Mouse (Mus musculus): Measurements from ENCODE around the gene Frmd7. TPM values are rescaled to one million over a fixed set of nuclear protein-coding genes. Genes with fewer than 3 reads are reported as not detected.

Frmd7 gene
- total and polyA plus RNA-seq, 3 experiments: not detected

- Histone ChIP-seq H3K79me2 (replicated peaks; ENCODE audit: control insufficient read depth, extremely low read depth, insufficient read depth, poor library complexity, severe bottlenecking) (no peaks in the 10 kb centered on the region), H3K36me3 (replicated peaks in 1 of 2; ENCODE audit: control insufficient read depth in 1 of 2, insufficient read depth in 1 of 2, low read length in 1 of 2) (no peaks in the 10 kb centered on the region), H3K27me3 (replicated peaks) (no peaks in the 10 kb centered on the region), H3K9me3 (replicated peaks; ENCODE audit: low read length) (no peaks in the 10 kb centered on the region), H3K9ac (ENCODE audit: insufficient read depth, low read depth) (no peak overlapping the region), H3K4me3 (replicated peaks in 1 of 3; ENCODE audit: low read depth in 2 of 3, low read length in 2 of 3, poor library complexity in 1 of 3) (no peak overlapping the region), H3K4me1 (ENCODE audit: control insufficient read depth in 1 of 2, insufficient read depth in 2 of 2) (no peaks in the 10 kb centered on the region), H3K4me2 (ENCODE audit: insufficient read depth, low read depth, poor library complexity, severe bottlenecking) (no peak overlapping the region), H3K27ac (ENCODE audit: insufficient read depth, low read depth) (no peak overlapping the region)
- dilution Hi-C loops (cut with MboI; ENCODE audit: extremely low pct_ligation_motif_present, extremely low pct_unique_long_range_greater_than_20kb, low sequenced_read_pairs) (no loop called here), in situ Hi-C loops (cut with MboI; ENCODE audit: low pct_ligation_motif_present, low pct_unique_long_range_greater_than_20kb, low sequenced_read_pairs) (no loop called here)
- TF ChIP-seq JUN (IDR thresholded peaks at IDR 0.05; ENCODE audit: insufficient read depth, low read depth, low read length) (no peak), ELF1 (IDR thresholded peaks at IDR 0.05; ENCODE audit: low read depth, low read length) (no peak), IRF4 (IDR thresholded peaks at IDR 0.05; ENCODE audit: low read depth, low read length) (no peak), USF1 (IDR thresholded peaks at IDR 0.05; ENCODE audit: low read depth, low read length) (no peak), NELFE (IDR thresholded peaks at IDR 0.05; ENCODE audit: low read depth, low read length) (no peak), BHLHE40 (IDR thresholded peaks at IDR 0.05; ENCODE audit: low read depth, low read length) (no peak), SIN3A (IDR thresholded peaks at IDR 0.05; ENCODE audit: low read length) (no peak), USF2 (conservative IDR thresholded peaks at IDR 0.05; ENCODE audit: low read depth, low read length) (no peak), ZC3H11A (IDR thresholded peaks at IDR 0.05; ENCODE audit: low read depth, low read length) (no peak), MEF2A (IDR thresholded peaks at IDR 0.05; ENCODE audit: borderline replicate concordance, low read depth, low read length) (no peak), TCF12 (IDR thresholded peaks at IDR 0.05; ENCODE audit: low read depth, low read length) (no peak)
- DNase-seq (ENCODE audit: extremely low read depth): no peak
These were observed 78.7 kb downstream of the Frmd7 start for GRCm38 (mm10) chrX:50863771-50864170.

GRCm38 (mm10) chrX:50850428-50851184 is 91.9 kb downstream of the Frmd7 start:
- no peaks in the 10 kb centered on the region for H3K4me1 ChIP-seq (ENCODE audit: control insufficient read depth in 1 of 2, insufficient read depth in 2 of 2)
- no peak overlapping the region for H3K4me3 ChIP-seq (replicated peaks in 1 of 3; ENCODE audit: low read depth in 2 of 3, low read length in 2 of 3, poor library complexity in 1 of 3)
- H3K27ac ChIP-seq (ENCODE audit: insufficient read depth, low read depth): no peak overlapping the region
- no peak overlapping the region for H3K4me2 ChIP-seq (ENCODE audit: insufficient read depth, low read depth, poor library complexity, severe bottlenecking)
- H3K9me3 ChIP-seq (replicated peaks; ENCODE audit: low read length): no peaks in the 10 kb centered on the region
- H3K36me3 ChIP-seq (replicated peaks in 1 of 2; ENCODE audit: control insufficient read depth in 1 of 2, insufficient read depth in 1 of 2, low read length in 1 of 2): no peaks in the 10 kb centered on the region
- no peak overlapping the region for H3K9ac ChIP-seq (ENCODE audit: insufficient read depth, low read depth)
- no peak for TF ChIP-seq ZKSCAN1 (IDR thresholded peaks at IDR 0.05; ENCODE audit: borderline replicate concordance, low read depth, low read length)
- TF ChIP-seq CTCF (conservative IDR thresholded peaks at IDR 0.05 in 1 of 2, IDR thresholded peaks at IDR 0.05 in 1 of 2; ENCODE audit: low read depth in 2 of 2, low read length in 2 of 2): no peak
- no peak for TF ChIP-seq NELFE (IDR thresholded peaks at IDR 0.05; ENCODE audit: low read depth, low read length)
- no peak for TF ChIP-seq MAX (IDR thresholded peaks at IDR 0.05; ENCODE audit: low read length)
- no peak for TF ChIP-seq RAD21 (IDR thresholded peaks at IDR 0.05; ENCODE audit: low read depth, low read length)
- no peak for TF ChIP-seq ZMIZ1 (IDR thresholded peaks at IDR 0.05; ENCODE audit: low read depth, low read length)
- no peak for TF ChIP-seq MAZ (IDR thresholded peaks at IDR 0.05; ENCODE audit: low read depth, low read length)
- TF ChIP-seq JUN (IDR thresholded peaks at IDR 0.05; ENCODE audit: insufficient read depth, low read depth, low read length): no peak
- no peak for TF ChIP-seq MYC (IDR thresholded peaks at IDR 0.05; ENCODE audit: low read depth, low read length)
- no peak for TF ChIP-seq CHD1 (IDR thresholded peaks at IDR 0.05; ENCODE audit: low read depth, low read length)
- no peak for TF ChIP-seq UBTF (IDR thresholded peaks at IDR 0.05; ENCODE audit: low read depth, low read length)
- TF ChIP-seq MXI1 (IDR thresholded peaks at IDR 0.05; ENCODE audit: low read depth, low read length): no peak
- TF ChIP-seq SMC3 (IDR thresholded peaks at IDR 0.05; ENCODE audit: low read depth, low read length): no peak
- TF ChIP-seq HCFC1 (IDR thresholded peaks at IDR 0.05; ENCODE audit: low read depth, low read length): no peak
- no peak for TF ChIP-seq ETS1 (conservative IDR thresholded peaks at IDR 0.05; ENCODE audit: low read depth, low read length)
- TF ChIP-seq USF2 (conservative IDR thresholded peaks at IDR 0.05; ENCODE audit: low read depth, low read length): no peak
- no peak for TF ChIP-seq CHD2 (IDR thresholded peaks at IDR 0.05; ENCODE audit: low read length)
- TF ChIP-seq PAX5 (IDR thresholded peaks at IDR 0.05; ENCODE audit: low read length): no peak
- no peak for TF ChIP-seq EP300 (IDR thresholded peaks at IDR 0.05; ENCODE audit: low read length)
- H3K27me3 ChIP-seq (replicated peaks): no peaks in the 10 kb centered on the region
- in situ Hi-C loops (cut with MboI; ENCODE audit: low pct_ligation_motif_present, low pct_unique_long_range_greater_than_20kb, low sequenced_read_pairs): no loop called here
- dilution Hi-C loops (cut with MboI; ENCODE audit: extremely low pct_ligation_motif_present, extremely low pct_unique_long_range_greater_than_20kb, low sequenced_read_pairs): no loop called here
- no peaks in the 10 kb centered on the region for H3K79me2 ChIP-seq (replicated peaks; ENCODE audit: control insufficient read depth, extremely low read depth, insufficient read depth, poor library complexity, severe bottlenecking)
- no peak for DNase-seq (ENCODE audit: extremely low read depth)
